Mouse (Mus musculus) monocyte, adult 2 months (primary cell): Measurements from ENCODE around the gene Opcml.

Experiments used
- DNase-seq, 2 experiments: peaks; one replicate each; pipeline ENCODE4 v3.0.0; 2022; ENCODE audit warnings: low spot score in 2 of 2, low read depth in 1 of 2

The Opcml gene

GRCm38 (mm10) chr9:27790725-27791638 is at the start of gene Opcml:
Gene Opcml (plus strand): TSS chr9:27790775.
- DNase-seq, result no peak

GRCm38 (mm10) chr9:27758709-27759108 is 31.9 kb upstream of the Opcml start:
- DNase-seq, result no peak

GRCm38 (mm10) chr9:27761196-27761595 is 29.4 kb upstream of the Opcml start:
- no peak for DNase-seq

- no peak for DNase-seq
Measured at GRCm38 (mm10) chr9:27766446-27766845, 24.1 kb upstream of the Opcml start.

GRCm38 (mm10) chr9:27767196-27767900 is 23.2 kb upstream of the Opcml start:
- DNase-seq, result no peak

- no peak for DNase-seq
Measured at GRCm38 (mm10) chr9:27768788-27769187, 21.8 kb upstream of the Opcml start.

GRCm38 (mm10) chr9:27781291-27781993 is 9.1 kb upstream of the Opcml start:
- DNase-seq, result no peak

GRCm38 (mm10) chr9:27781994-27782337 is 8.6 kb upstream of the Opcml start:
- no peak for DNase-seq

- DNase-seq, result no peak
Measured at GRCm38 (mm10) chr9:27791639-27791966, 1.0 kb downstream of the Opcml start.

- no peak for DNase-seq
Measured at GRCm38 (mm10) chr9:27792226-27792625, 1.7 kb downstream of the Opcml start.

- DNase-seq, result no peak
Measured at GRCm38 (mm10) chr9:27792994-27793393, 2.4 kb downstream of the Opcml start.

- no peak for DNase-seq
Measured at GRCm38 (mm10) chr9:27796535-27796934, 6.0 kb downstream of the Opcml start.

GRCm38 (mm10) chr9:27800992-27801391 is 10.4 kb downstream of the Opcml start:
- DNase-seq, result no peak

GRCm38 (mm10) chr9:27801807-27802206 is 11.2 kb downstream of the Opcml start:
- DNase-seq, result no peak

- no peak for DNase-seq
Measured at GRCm38 (mm10) chr9:27802379-27802778, 11.8 kb downstream of the Opcml start.

GRCm38 (mm10) chr9:27804461-27804860 is 13.9 kb downstream of the Opcml start:
- DNase-seq, result no peak

GRCm38 (mm10) chr9:27809741-27810140 is 19.2 kb downstream of the Opcml start:
- DNase-seq, result no peak

GRCm38 (mm10) chr9:27813207-27813790 is 22.7 kb downstream of the Opcml start:
- DNase-seq, result no peak

GRCm38 (mm10) chr9:27814161-27814560 is 23.6 kb downstream of the Opcml start:
- no peak for DNase-seq

GRCm38 (mm10) chr9:27821197-27821596 is 30.6 kb downstream of the Opcml start:
- no peak for DNase-seq

- no peak for DNase-seq
Measured at GRCm38 (mm10) chr9:27822681-27823080, 32.1 kb downstream of the Opcml start.

GRCm38 (mm10) chr9:27824424-27824823 is 33.8 kb downstream of the Opcml start:
- DNase-seq, result no peak
